Mouse (Mus musculus) heart, postnatal 0 days (tissue): ENCODE data around the gene Nppa. TPM values are rescaled to one million over a fixed set of nuclear protein-coding genes. Genes with fewer than 3 reads are reported as not detected.

ENCODE experiments used
- ATAC-seq: fragments of 200-750 bp; cut with Nextera tagmentation; 2 replicates; pipeline ENCODE4 v1.8.0; 2017; ENCODE audit warnings: low read depth, moderate number of reproducible peaks, moderate library complexity; ENCODE audit not compliant: insufficient read depth
- DNase-seq: peaks from one replicate; pipeline ENCODE4 v3.0.0-alpha.2; 2016; ENCODE audit warnings: low spot score
- H3K27ac ChIP-seq: fragments of 300-500 bp; sonication (generic); 2 replicates; pipeline ENCODE4 v1.5.1; 2014; ENCODE audit warnings: low read depth, mild to moderate bottlenecking
- H3K27me3 ChIP-seq: fragments of 300-500 bp; sonication (generic); 2 replicates; pipeline ENCODE4 v1.6.1; 2014; ENCODE audit warnings: low read length, mixed read lengths; ENCODE audit not compliant: control insufficient read depth, insufficient read depth
- H3K36me3 ChIP-seq: fragments of 300-500 bp; sonication (generic); replicated peaks from 2 replicates; pipeline ENCODE4 v1.6.1; 2014; ENCODE audit warnings: low read length, mixed read lengths; ENCODE audit not compliant: control insufficient read depth, insufficient read depth
- H3K4me1 ChIP-seq: fragments of 300-500 bp; sonication (generic); 2 replicates; pipeline ENCODE4 v1.6.1; 2014; ENCODE audit warnings: antibody characterized with exemption; ENCODE audit not compliant: control insufficient read depth, insufficient read depth
- H3K4me2 ChIP-seq: fragments of 300-500 bp; sonication (generic); 2 replicates; pipeline ENCODE4 v1.6.1; 2014; ENCODE audit warnings: low read depth, mild to moderate bottlenecking, low read length, moderate library complexity
- H3K4me3 ChIP-seq: fragments of 300-500 bp; sonication (generic); 2 replicates; pipeline ENCODE4 v1.5.1; 2014; ENCODE audit warnings: low read depth, low read length
- H3K9ac ChIP-seq: fragments of 300-500 bp; sonication (generic); replicated peaks from 2 replicates; pipeline ENCODE4 v1.6.1; 2014; ENCODE audit warnings: low read depth, low read length, mixed read lengths
- H3K9me3 ChIP-seq: fragments of 300-500 bp; sonication (generic); replicated peaks from 2 replicates; pipeline ENCODE4 v1.6.1; 2016; ENCODE audit warnings: low read length; ENCODE audit not compliant: control insufficient read depth
- CTCF ChIP-seq: IDR thresholded peaks from 2 replicates; pipeline ENCODE4 v1.5.1; 2016; ENCODE audit warnings: antibody characterized with exemption, control low read depth, low read depth
- EP300 ChIP-seq: IDR thresholded peaks from 2 replicates; pipeline ENCODE4 v1.6.1; 2016; ENCODE audit warnings: antibody characterized with exemption, low read depth
- WGBS: fragments of 180-500 bp; shearing (Covaris S2); extraction: QIAGEN DNeasy Blood & Tissue Kit; methylation state at CpG from one replicate; pipeline ENCODE4 v1.1.7; 2014; 5-methylcytosine and 5-hydroxymethylcytosine counted together
- polyA plus RNA-seq: library from polyadenylated mRNA; unstranded; fragments of >200 nt; fragmentation: Nextera tagmentation; extraction: Ambion mirVana; gene quantifications from 2 replicates; pipeline ENCODE4 v1.2.1, GENCODE M21; 2015
- total RNA-seq: library from RNA; depleted of rRNA; stranded (reverse); fragments of >200 nt; gene quantifications from 2 replicates; pipeline ENCODE4 v1.2.3, GENCODE M21; 2014; ENCODE audit warnings: low replicate concordance

The Nppa gene
- total and polyA plus RNA-seq, 2 experiments from 2014 or later: 2,556 to 10,119 TPM

DNA sequence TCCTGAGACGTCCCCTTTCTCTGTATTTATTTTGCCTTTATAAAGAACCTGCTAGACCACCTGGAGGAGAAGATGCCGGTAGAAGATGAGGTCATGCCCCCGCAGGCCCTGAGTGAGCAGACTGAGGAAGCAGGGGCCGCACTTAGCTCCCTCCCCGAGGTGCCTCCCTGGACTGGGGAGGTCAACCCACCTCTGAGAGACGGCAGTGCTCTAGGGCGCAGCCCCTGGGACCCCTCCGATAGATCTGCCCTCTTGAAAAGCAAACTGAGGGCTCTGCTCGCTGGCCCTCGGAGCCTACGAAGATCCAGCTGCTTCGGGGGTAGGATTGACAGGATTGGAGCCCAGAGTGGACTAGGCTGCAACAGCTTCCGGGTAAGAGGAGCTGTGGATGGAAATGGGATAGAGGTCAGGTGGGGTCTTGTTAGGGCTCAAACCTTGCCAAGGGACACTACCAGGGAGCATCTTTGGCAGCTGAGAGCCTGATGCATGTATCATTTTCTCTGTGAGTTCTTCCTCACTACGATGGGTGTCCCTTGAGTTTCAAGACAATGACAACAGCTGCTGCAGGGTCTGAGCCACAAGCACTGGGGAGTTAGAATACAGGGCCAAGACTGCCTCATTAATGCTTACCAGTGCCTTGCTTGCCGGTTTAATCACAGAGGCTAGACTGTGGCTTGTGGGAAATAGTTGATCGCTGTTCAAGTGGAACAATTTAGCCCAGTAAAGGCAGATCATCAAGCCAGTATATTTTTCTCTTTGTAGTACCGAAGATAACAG lies 679 bp downstream of the Nppa start:
- H3K27ac ChIP-seq: peak overlapping the region; percentile 36
- H3K27me3 ChIP-seq: no peaks in the 10 kb centered on the region

DNA sequence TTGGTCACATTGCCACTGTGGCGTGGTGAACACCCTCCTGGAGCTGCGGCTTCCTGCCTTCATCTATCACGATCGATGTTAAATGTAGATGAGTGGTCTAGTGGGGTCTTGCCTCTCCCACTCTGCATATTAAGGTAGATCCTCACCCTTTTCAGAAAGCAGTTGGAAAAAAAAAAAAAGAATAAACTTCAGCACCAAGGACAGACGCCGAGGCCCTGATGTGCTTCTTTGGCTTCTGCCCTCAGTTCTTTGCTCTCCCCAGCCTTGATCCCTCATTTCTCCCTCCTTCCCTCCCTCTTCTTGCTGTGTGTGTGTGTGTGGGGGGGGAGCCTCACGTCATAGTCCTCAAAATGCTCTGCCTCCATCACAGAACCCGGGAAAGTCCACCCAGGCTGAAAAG lies 1.3 kb downstream of the Nppa start:
- Histone ChIP-seq H3K4me3 (peak overlapping the region; percentile 18), H3K27ac (0 out of 2 replicates have a peak overlapping the region, but pooled peaks have one; percentile 36), H3K9me3 (no peaks in the 10 kb centered on the region), H3K9ac (no peak overlapping the region), H3K36me3 (peaks cover 18% of the 10 kb centered on the region), H3K4me1 (peaks cover 16% of the 10 kb centered on the region), H3K27me3 (no peaks in the 10 kb centered on the region), H3K4me2 (peak overlapping the region; percentile 4)
- ATAC-seq (no peak), DNase-seq (no peak)
- WGBS: 43% methylated on average over 8 of the region's 8 CpGs
- TF ChIP-seq EP300: no peak
- no peak for TF ChIP-seq CTCF

More for the DNA sequence above, 679 bp downstream of the Nppa start:
- H3K9me3 ChIP-seq: no peaks in the 10 kb centered on the region
- peak overlapping the region; percentile 18 for H3K4me3 ChIP-seq
- peak overlapping the region; percentile 31 for H3K9ac ChIP-seq
- H3K4me1 ChIP-seq: peaks cover 16% of the 10 kb centered on the region
- ATAC-seq (no peak), DNase-seq (no peak)
- 69% methylated on average over 17 of the region's 17 CpGs for WGBS
- H3K36me3 ChIP-seq: peaks cover 12% of the 10 kb centered on the region
- TF ChIP-seq EP300 (no peak), CTCF (no peak)
- H3K4me2 ChIP-seq: 0 out of 2 replicates have a peak overlapping the region, but pooled peaks have one; percentile 14

DNA sequence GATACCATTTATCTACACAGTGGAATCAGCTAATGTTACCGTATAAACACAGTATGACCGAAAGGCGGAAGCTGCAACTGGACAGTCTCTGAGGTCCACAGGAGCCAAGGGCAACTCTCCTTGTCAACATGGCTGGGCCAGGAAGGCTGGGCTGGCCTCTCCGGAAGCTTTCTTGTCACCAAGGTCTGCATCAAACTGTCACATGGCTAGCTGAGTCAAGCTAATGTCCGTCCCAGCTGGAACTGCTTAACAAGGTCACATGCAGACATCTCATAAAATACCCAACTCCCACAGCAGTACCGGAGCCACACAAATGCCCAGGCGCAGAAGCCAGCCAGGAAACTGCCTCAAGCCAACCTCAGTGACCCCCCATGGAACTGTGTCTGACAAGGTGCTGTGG lies 3.8 kb downstream of the Nppa start:
- no peak for DNase-seq
- no peak for TF ChIP-seq CTCF
- TF ChIP-seq EP300: no peak
- Histone ChIP-seq H3K4me3 (no peak overlapping the region), H3K9me3 (no peaks in the 10 kb centered on the region), H3K4me2 (no peak overlapping the region), H3K4me1 (peaks cover 9% of the 10 kb centered on the region), H3K9ac (no peak overlapping the region), H3K27ac (no peak overlapping the region), H3K36me3 (peaks cover 43% of the 10 kb centered on the region), H3K27me3 (no peaks in the 10 kb centered on the region)
- ATAC-seq: no peak
- WGBS: 65% methylated on average over 7 of the region's 7 CpGs

DNA sequence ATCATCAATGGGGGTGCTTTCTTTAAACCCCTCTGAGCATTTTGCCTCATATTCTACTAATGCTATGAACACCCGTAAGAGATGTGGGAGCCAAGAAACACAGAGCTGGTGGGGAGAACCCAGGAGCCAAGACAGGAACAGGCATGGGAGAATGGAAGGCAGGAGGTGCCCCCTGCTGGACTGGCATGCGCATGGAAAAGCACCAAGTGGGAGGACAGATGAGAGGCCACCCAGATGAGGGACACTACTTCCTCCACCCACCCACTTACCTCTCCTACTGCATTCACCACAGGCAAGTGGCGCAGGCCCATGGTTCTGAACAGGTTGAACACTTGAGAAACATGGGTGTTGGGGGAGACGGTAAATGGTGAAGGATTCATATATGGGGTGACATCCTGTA lies 7.9 kb downstream of the Nppa start:
- Histone ChIP-seq H3K36me3 (peaks cover 84% of the 10 kb centered on the region), H3K27me3 (no peaks in the 10 kb centered on the region), H3K4me3 (no peak overlapping the region), H3K4me1 (no peaks in the 10 kb centered on the region), H3K27ac (no peak overlapping the region), H3K9ac (no peak overlapping the region), H3K4me2 (no peak overlapping the region), H3K9me3 (no peaks in the 10 kb centered on the region)
- no peak for TF ChIP-seq EP300
- peak; percentile 88 for TF ChIP-seq CTCF
- DNase-seq (peak; percentile 67), ATAC-seq (peak; percentile 48; the same call in 1 of the 2 replicates)
- 66% methylated on average over 4 of the region's 4 CpGs for WGBS

DNA sequence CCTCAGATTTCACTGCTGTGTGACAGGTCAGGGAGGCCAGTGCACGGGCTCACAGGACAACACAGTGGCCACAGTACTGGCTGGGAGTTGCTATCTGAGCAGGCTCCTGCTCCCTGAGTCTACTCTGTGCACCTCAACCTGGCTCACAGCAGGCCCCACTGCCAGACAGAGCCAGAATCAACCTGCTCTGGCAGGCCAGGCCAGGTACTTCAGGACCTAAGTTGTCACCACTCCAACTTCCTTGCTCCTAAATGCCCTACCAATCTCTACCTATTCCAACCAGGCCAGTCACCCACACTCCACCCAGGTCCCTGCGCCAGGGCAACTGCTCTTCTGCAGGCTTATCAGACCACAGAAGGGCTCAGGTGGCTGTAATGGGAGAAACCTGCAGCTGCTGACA lies 9.1 kb downstream of the Nppa start:
- Histone ChIP-seq H3K27ac (no peak overlapping the region), H3K4me1 (no peaks in the 10 kb centered on the region), H3K36me3 (peaks cover 96% of the 10 kb centered on the region), H3K4me2 (no peak overlapping the region), H3K9ac (no peak overlapping the region), H3K9me3 (no peaks in the 10 kb centered on the region), H3K4me3 (no peak overlapping the region), H3K27me3 (no peaks in the 10 kb centered on the region)
- TF ChIP-seq CTCF (no peak), EP300 (no peak)
- ATAC-seq: no peak
- no peak for DNase-seq
- 73% methylated on average over 2 of the region's 2 CpGs for WGBS

DNA sequence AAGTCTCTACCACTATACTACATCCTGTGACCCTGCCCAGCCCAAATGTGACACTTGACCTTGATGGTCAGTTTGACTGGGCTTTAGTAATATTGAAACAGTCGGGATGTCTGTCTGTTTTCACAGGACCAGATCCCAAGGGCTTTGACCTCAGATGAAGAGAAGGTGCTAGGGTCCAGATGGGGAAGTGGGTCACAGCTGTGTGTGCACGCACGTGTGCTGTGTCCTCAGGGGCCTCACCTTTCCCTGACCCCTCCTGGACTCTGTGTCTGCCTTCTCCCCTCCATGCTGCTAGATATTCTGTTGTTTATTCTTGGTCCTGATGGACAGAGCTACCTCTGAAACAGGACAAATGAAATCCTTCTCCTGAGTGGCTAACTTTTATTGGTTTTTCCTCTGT lies 10.8 kb downstream of the Nppa start:
- DNase-seq: no peak
- no peak overlapping the region for H3K4me2 ChIP-seq

More for the DNA sequence above, 10.8 kb downstream of the Nppa start:
- TF ChIP-seq EP300: no peak
- Histone ChIP-seq H3K27me3 (no peaks in the 10 kb centered on the region), H3K27ac (no peak overlapping the region), H3K36me3 (peaks cover 100% of the 10 kb centered on the region), H3K9ac (no peak overlapping the region), H3K9me3 (no peaks in the 10 kb centered on the region), H3K4me1 (no peaks in the 10 kb centered on the region), H3K4me3 (no peak overlapping the region)
- no peak for ATAC-seq
- 72% methylated on average over 3 of the region's 3 CpGs for WGBS
